Mouse (Mus musculus) heart, postnatal 0 days (tissue): Measurements from ENCODE around the gene Rwdd4a.

Source experiments
- CTCF ChIP-seq: IDR thresholded peaks from 2 replicates; pipeline ENCODE4 v1.5.1; 2016; ENCODE audit warnings: antibody characterized with exemption, control low read depth, low read depth
- EP300 ChIP-seq: IDR thresholded peaks from 2 replicates; pipeline ENCODE4 v1.6.1; 2016; ENCODE audit warnings: antibody characterized with exemption, low read depth

DNA sequence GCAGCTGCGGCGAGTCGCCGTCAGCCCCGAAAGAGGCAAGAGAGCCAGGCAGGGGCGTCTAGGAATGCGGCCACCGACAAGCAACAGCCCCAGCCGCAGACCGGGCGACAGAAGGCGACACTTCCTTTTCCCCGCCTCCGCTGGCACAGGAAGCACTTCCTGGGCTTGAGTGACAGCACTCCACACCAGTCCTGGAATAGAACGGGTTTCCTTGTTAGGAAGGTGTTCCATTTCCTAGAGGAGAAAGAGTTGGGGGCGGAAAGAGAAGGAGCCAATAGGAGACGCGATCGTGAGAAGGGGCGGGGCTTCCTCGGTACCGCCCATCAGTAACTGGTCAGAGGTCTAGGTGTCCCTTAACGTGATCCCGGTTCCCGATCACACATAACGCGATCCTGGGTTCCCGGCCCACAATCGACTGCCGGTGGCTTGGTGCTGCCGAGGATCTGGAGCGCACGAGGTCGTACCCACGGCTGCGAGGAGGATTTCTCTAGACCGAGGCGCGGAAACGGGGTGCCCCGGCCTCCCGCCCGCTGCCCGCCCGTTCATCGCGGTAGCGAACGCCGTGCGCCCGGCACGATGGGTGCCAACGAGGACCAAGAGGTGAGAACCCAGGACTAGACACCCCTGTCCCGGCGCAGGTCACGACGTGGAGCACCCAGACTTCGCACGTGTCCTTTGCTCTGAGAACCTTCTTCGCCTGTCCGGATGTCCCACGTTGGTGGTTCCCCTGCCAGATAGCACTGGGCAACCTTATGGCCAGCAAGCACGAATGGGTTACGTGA lies at the start of gene Rwdd4a, which contains the start of gene Trappc11:
- TF ChIP-seq EP300 (no peak), CTCF (no peak)
